8 mouse cellular contexts compared by ENCODE assay signal in genomic region chr7:129592132-129592745, GRCm38 (mm10). TPM values are rescaled to one million over a fixed set of nuclear protein-coding genes. Genes with fewer than 3 reads are reported as not detected.
DNase-seq lines count a peak whose midpoint lies in the region; ATAC-seq and TF ChIP-seq lines count a peak whose summit lies in the region.

No protein-coding gene starts in this region.

- H3K4me2 ChIP-seq in CH12.LX (ENCODE audit: insufficient read depth, low read depth, poor library complexity, severe bottlenecking): peak overlapping the region; percentile 63; the same call in 1 of the 2 replicates
- peak overlapping the region; percentile 49 for H3K4me2 ChIP-seq in stomach, embryonic 14.5 days (replicated peaks; ENCODE audit: low read depth, low read length)

- 0 out of 2 replicates have a peak, but pooled peaks cover 2% of the 10 kb centered on the region for H3K79me2 ChIP-seq in CH12.LX (replicated peaks; ENCODE audit: control insufficient read depth, extremely low read depth, insufficient read depth, poor library complexity, severe bottlenecking)

- H3K4me1 ChIP-seq in CH12.LX (ENCODE audit: control insufficient read depth in 1 of 2, insufficient read depth in 2 of 2): peaks cover 0 to 8% of the 10 kb centered on the region in 2 experiments; a peak in 2 of 4 replicates
- peaks cover 11% of the 10 kb centered on the region for H3K4me1 ChIP-seq in stomach, embryonic 14.5 days (ENCODE audit: control insufficient read depth, insufficient read depth, low read length)

- peaks cover 21% of the 10 kb centered on the region for H3K27me3 ChIP-seq in CH12.LX (replicated peaks)
- no peaks in the 10 kb centered on the region for H3K27me3 ChIP-seq in stomach, embryonic 14.5 days (ENCODE audit: control insufficient read depth, insufficient read depth, low read length)

- peak overlapping the region; percentile 61 for H3K9ac ChIP-seq in CH12.LX (ENCODE audit: insufficient read depth, low read depth)
- peak overlapping the region; percentile 79 for H3K9ac ChIP-seq in stomach, embryonic 14.5 days (replicated peaks; ENCODE audit: low read depth, low read length)

- peak; percentile 62; the same call in 1 of the 2 replicates for ATAC-seq in frontal cortex, adult (ENCODE audit: low TSS enrichment)
- ATAC-seq in stomach, embryonic 14.5 days (ENCODE audit: insufficient number of reproducible peaks, insufficient read depth, low FRiP score, low read depth): no peak

- WGBS in stomach, embryonic 14.5 days: 1% methylated on average over 13 of the region's 13 CpGs

- peaks cover 2 to 16% of the 10 kb centered on the region in 2 experiments for H3K36me3 ChIP-seq in CH12.LX (replicated peaks in 1 of 2; ENCODE audit: control insufficient read depth in 1 of 2, insufficient read depth in 1 of 2, low read length in 1 of 2)
- peaks cover 8% of the 10 kb centered on the region; the same call in 1 of the 2 replicates for H3K36me3 ChIP-seq in stomach, embryonic 14.5 days (ENCODE audit: control insufficient read depth, insufficient read depth, low read length)

- no peak for TF ChIP-seq CTCF in CH12.LX (conservative IDR thresholded peaks at IDR 0.05 in 1 of 2, IDR thresholded peaks at IDR 0.05 in 1 of 2; ENCODE audit: low read depth in 2 of 2, low read length in 2 of 2)

- DNase-seq in frontal cortex, postnatal 10 days (ENCODE audit: low spot score in 2 of 2): no peak
- peak; percentile 9 for DNase-seq in CH12.LX (ENCODE audit: extremely low read depth)
- DNase-seq in fibroblast of lung, adult 2 months (ENCODE audit: low read depth): peak; percentile 0
- DNase-seq in liver: peak; percentile 4
- no peak for DNase-seq in thymus, postnatal 36 days
- DNase-seq in cerebellum, postnatal 36 days: no peak

- H3K4me3 ChIP-seq in CH12.LX (replicated peaks in 1 of 3; ENCODE audit: low read depth in 2 of 3, low read length in 2 of 3, poor library complexity in 1 of 3): peak overlapping the region; percentile 84 to 89 (median 86)
- peak overlapping the region; percentile 74 for H3K4me3 ChIP-seq in stomach, embryonic 14.5 days (ENCODE audit: low read depth, low read length)

- TF ChIP-seq RAD21 in CH12.LX (IDR thresholded peaks at IDR 0.05; ENCODE audit: low read depth, low read length): no peak

- no peaks in the 10 kb centered on the region for H3K9me3 ChIP-seq in CH12.LX (replicated peaks; ENCODE audit: low read length)
- no peaks in the 10 kb centered on the region for H3K9me3 ChIP-seq in stomach, embryonic 14.5 days (ENCODE audit: control insufficient read depth, low read depth, low read length)

- in situ Hi-C loops in CH12.LX (cut with MboI; ENCODE audit: low pct_ligation_motif_present, low pct_unique_long_range_greater_than_20kb, low sequenced_read_pairs): no loop called here

- TF ChIP-seq EP300 in CH12.LX (IDR thresholded peaks at IDR 0.05; ENCODE audit: low read length): no peak

- H3K27ac ChIP-seq in CH12.LX (ENCODE audit: insufficient read depth, low read depth): peak overlapping the region; percentile 77
- peak overlapping the region; percentile 90 for H3K27ac ChIP-seq in stomach, embryonic 14.5 days (ENCODE audit: low read length)

- dilution Hi-C loops in CH12.LX (cut with MboI; ENCODE audit: extremely low pct_ligation_motif_present, extremely low pct_unique_long_range_greater_than_20kb, low sequenced_read_pairs): no loop called here

- peak; percentile 11; the same call in 1 of the 2 replicates for TF ChIP-seq POLR2A in CH12.LX (IDR thresholded peaks at IDR 0.05; ENCODE audit: low read depth, low read length)

TF ChIP-seq in CH12.LX, 34 proteins besides CTCF, POLR2A, EP300 and RAD21:
- TF ChIP-seq TBP (conservative IDR thresholded peaks at IDR 0.05; ENCODE audit: low read depth, low read length) (no peak), SMC3 (IDR thresholded peaks at IDR 0.05; ENCODE audit: low read depth, low read length) (no peak), ZNF384 (IDR thresholded peaks at IDR 0.05; ENCODE audit: low read depth, low read length) (no peak), UBTF (IDR thresholded peaks at IDR 0.05; ENCODE audit: low read depth, low read length) (no peak), GABPA (IDR thresholded peaks at IDR 0.05; ENCODE audit: insufficient replicate concordance, low read depth, low read length) (no peak), ELF1 (IDR thresholded peaks at IDR 0.05; ENCODE audit: low read depth, low read length) (0 out of 2 replicates have a peak, but pooled peaks have one; percentile 69), ZKSCAN1 (IDR thresholded peaks at IDR 0.05; ENCODE audit: borderline replicate concordance, low read depth, low read length) (no peak), RCOR1 (conservative IDR thresholded peaks at IDR 0.05; ENCODE audit: low read depth, low read length) (no peak), SIN3A (IDR thresholded peaks at IDR 0.05; ENCODE audit: low read length) (0 out of 2 replicates have a peak, but pooled peaks have one; percentile 17), MAFK (IDR thresholded peaks at IDR 0.05; ENCODE audit: insufficient replicate concordance, low read length) (no peak), CHD1 (IDR thresholded peaks at IDR 0.05; ENCODE audit: low read depth, low read length) (0 out of 2 replicates have a peak, but pooled peaks have one; percentile 12), MXI1 (IDR thresholded peaks at IDR 0.05; ENCODE audit: low read depth, low read length) (no peak), ETS1 (conservative IDR thresholded peaks at IDR 0.05; ENCODE audit: low read depth, low read length) (no peak), USF1 (IDR thresholded peaks at IDR 0.05; ENCODE audit: low read depth, low read length) (no peak), MAX (IDR thresholded peaks at IDR 0.05; ENCODE audit: low read length) (no peak)
TF ChIP-seq in CH12.LX: peak in this region for 3.

RNA-seq across cellular contexts. Expression of gene Wdr11, which starts 0.6 kb away (rescaled TPM):
- total RNA-seq in CH12.LX (2012; rRNA removed) (23.3 and 26.1 TPM in 2 replicates), CH12.LX (2014; rRNA removed) (24.8 and 28.1 TPM in 2 replicates)
- polyA plus RNA-seq in CH12.LX (2012; ENCODE audit: insufficient read length, low read depth): 32.6 and 37.6 TPM in 2 replicates
- 38.4 and 39.2 TPM in 2 replicates for polyA plus RNA-seq in stomach, embryonic 14.5 days (2014; fragmentation: Nextera tagmentation; extraction: Ambion mirVana)

Comparison
In these comparisons a context has a peak if more than half of its experiments do, and no peak if none do; other contexts are left out.
1. DNase-seq: peak in CH12.LX (single experiment), fibroblast of lung, adult 2 months (single experiment) and liver (single experiment); none in frontal cortex, postnatal 10 days (0 of 2), thymus, postnatal 36 days (0 of 2) and cerebellum, postnatal 36 days (0 of 2).